Mouse (Mus musculus): ENCODE measurements around the gene Nrl.

DNA sequence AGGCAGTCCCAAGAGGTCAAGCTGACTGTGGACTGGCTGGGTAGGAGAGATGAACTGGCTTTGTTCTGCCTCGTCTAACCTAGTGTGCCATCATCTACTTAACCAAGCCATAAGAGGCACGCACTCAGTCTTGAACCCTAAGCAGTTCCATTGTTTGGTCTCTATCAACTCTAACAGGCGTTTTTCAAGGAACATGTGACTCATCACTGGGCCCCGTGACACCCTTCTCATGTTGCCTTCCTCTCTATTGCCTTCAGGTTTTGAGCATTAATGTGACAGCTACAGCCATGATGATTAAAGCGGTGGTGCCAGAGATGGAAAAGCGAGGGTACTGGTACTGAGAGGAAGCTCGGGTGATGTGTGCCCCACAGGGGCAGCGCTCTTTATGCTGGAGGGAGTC lies 37.9 kb downstream of the Nrl start:
- TF ChIP-seq CTCF (IDR thresholded peaks at IDR 0.05; ENCODE audit: insufficient read depth, low read length) (no peak), POLR2A (IDR thresholded peaks at IDR 0.05; ENCODE audit: borderline replicate concordance, extremely low read depth, low read depth, low read length) (no peak)
